13 mouse cellular contexts compared by ENCODE assay signal in genomic region chr11:112860797-112861196, GRCm38 (mm10).
DNase-seq lines count a peak whose midpoint lies in the region; ATAC-seq and TF ChIP-seq lines count a peak whose summit lies in the region.
"Had no signal": no experiment of that assay in that cellular context is flagged by ENCODE, and none has a peak within 500 bp of the region (broad histone marks: within the 10 kb centered on the region; RNA-seq: fewer than 3 reads in every experiment).

No protein-coding gene starts in this region.

- H3K9me3 ChIP-seq in embryonic facial prominence, embryonic 14.5 days (ENCODE audit: control insufficient read depth, low read length): peaks cover 5% of the 10 kb centered on the region; the same call in 1 of the 2 replicates
- peaks cover 10% of the 10 kb centered on the region; the same call in 1 of the 2 replicates for H3K9me3 ChIP-seq in hindbrain, embryonic 14.5 days (ENCODE audit: control insufficient read depth, low read length)
- H3K9me3 ChIP-seq in midbrain, embryonic 16.5 days (replicated peaks; ENCODE audit: control insufficient read depth, low read length, poor library complexity, severe bottlenecking): peaks cover 4% of the 10 kb centered on the region
- 0 out of 2 replicates have a peak, but pooled peaks cover 9% of the 10 kb centered on the region for H3K9me3 ChIP-seq in heart, embryonic 12.5 days (replicated peaks)
- H3K9me3 ChIP-seq: heart, embryonic 15.5 days had no signal

- no peak overlapping the region for H3K27ac ChIP-seq in embryonic facial prominence, embryonic 14.5 days (replicated peaks; ENCODE audit: low read depth, low read length)
- peak overlapping the region; percentile 50; the same call in 1 of the 2 replicates for H3K27ac ChIP-seq in hindbrain, embryonic 14.5 days
- H3K27ac ChIP-seq in midbrain, embryonic 16.5 days (ENCODE audit: low read length): peak overlapping the region; percentile 30; the same call in 1 of the 2 replicates
- no peak overlapping the region for H3K27ac ChIP-seq in heart, embryonic 12.5 days (ENCODE audit: poor library complexity, severe bottlenecking)
- H3K27ac ChIP-seq: gastrocnemius, adult 2 months; heart, embryonic 15.5 days had no signal

- intact Hi-C loops in left cerebral cortex, postnatal 36 days (cut with DNase I): no loop called here
- intact Hi-C loops in left cerebral cortex, postnatal 14 days (cut with DNase I): no loop called here

- H3K4me3 ChIP-seq in embryonic facial prominence, embryonic 14.5 days (ENCODE audit: low read depth, low read length): no peak overlapping the region
- no peak overlapping the region for H3K4me3 ChIP-seq in hindbrain, embryonic 14.5 days (replicated peaks; ENCODE audit: low read length)
- no peak overlapping the region for H3K4me3 ChIP-seq in midbrain, embryonic 16.5 days (ENCODE audit: low read depth, low read length)
- H3K4me3 ChIP-seq in heart, embryonic 12.5 days: no peak overlapping the region
- H3K4me3 ChIP-seq: gastrocnemius, adult 2 months; heart, embryonic 15.5 days had no signal

- H3K4me2 ChIP-seq in embryonic facial prominence, embryonic 14.5 days (ENCODE audit: low read depth, low read length): no peak overlapping the region
- H3K4me2 ChIP-seq in hindbrain, embryonic 14.5 days (replicated peaks): peak overlapping the region; percentile 24
- H3K4me2 ChIP-seq in midbrain, embryonic 16.5 days (ENCODE audit: low read length): no peak overlapping the region
- H3K4me2 ChIP-seq in heart, embryonic 12.5 days: no peak overlapping the region
- H3K4me2 ChIP-seq: heart, embryonic 15.5 days had no signal

- H3K4me1 ChIP-seq in embryonic facial prominence, embryonic 14.5 days (ENCODE audit: control insufficient read depth, insufficient read depth, low read length): no peaks in the 10 kb centered on the region
- H3K4me1 ChIP-seq in hindbrain, embryonic 14.5 days (replicated peaks; ENCODE audit: control insufficient read depth, insufficient read depth, low read length): peaks cover 15% of the 10 kb centered on the region
- peaks cover 6% of the 10 kb centered on the region; the same call in 1 of the 2 replicates for H3K4me1 ChIP-seq in midbrain, embryonic 16.5 days (ENCODE audit: control insufficient read depth, insufficient read depth, low read length)
- H3K4me1 ChIP-seq in heart, embryonic 12.5 days (replicated peaks): no peaks in the 10 kb centered on the region
- H3K4me1 ChIP-seq: heart, embryonic 15.5 days had no signal

- TF ChIP-seq CTCF in brain, embryonic 14.5 days (IDR thresholded peaks at IDR 0.05; ENCODE audit: borderline replicate concordance, extremely low read depth, insufficient read depth, insufficient read length): no peak

- no peak overlapping the region for H3K9ac ChIP-seq in embryonic facial prominence, embryonic 14.5 days (ENCODE audit: low read depth, low read length)
- no peak overlapping the region for H3K9ac ChIP-seq in hindbrain, embryonic 14.5 days
- H3K9ac ChIP-seq in midbrain, embryonic 16.5 days (ENCODE audit: low read depth, low read length): no peak overlapping the region
- no peak overlapping the region for H3K9ac ChIP-seq in heart, embryonic 12.5 days
- H3K9ac ChIP-seq: heart, embryonic 15.5 days had no signal

- H3K27me3 ChIP-seq in embryonic facial prominence, embryonic 14.5 days (replicated peaks; ENCODE audit: control insufficient read depth, insufficient read depth, low read length): no peaks in the 10 kb centered on the region
- H3K27me3 ChIP-seq in hindbrain, embryonic 14.5 days (ENCODE audit: control insufficient read depth, insufficient read depth, low read length): no peaks in the 10 kb centered on the region
- no peaks in the 10 kb centered on the region for H3K27me3 ChIP-seq in midbrain, embryonic 16.5 days (ENCODE audit: control insufficient read depth, insufficient read depth, low read depth, low read length)
- H3K27me3 ChIP-seq in heart, embryonic 12.5 days (replicated peaks): peaks cover 50% of the 10 kb centered on the region

- no peak for TF ChIP-seq POLR2A in brain, embryonic 14.5 days (IDR thresholded peaks at IDR 0.05; ENCODE audit: borderline replicate concordance, extremely low read depth, insufficient read depth, insufficient read length, poor library complexity, severe bottlenecking)

- 29% methylated on average over 11 of the region's 11 CpGs for WGBS in embryonic facial prominence, embryonic 14.5 days
- 6% methylated on average over 11 of the region's 11 CpGs for WGBS in hindbrain, embryonic 14.5 days
- WGBS in midbrain, embryonic 16.5 days: 3% methylated on average over 11 of the region's 11 CpGs
- WGBS in heart, embryonic 12.5 days: 37% methylated on average over 11 of the region's 11 CpGs

- no peaks in the 10 kb centered on the region for H3K36me3 ChIP-seq in embryonic facial prominence, embryonic 14.5 days (ENCODE audit: control insufficient read depth, insufficient read depth, low read length)
- no peaks in the 10 kb centered on the region for H3K36me3 ChIP-seq in hindbrain, embryonic 14.5 days (replicated peaks; ENCODE audit: control insufficient read depth, insufficient read depth)
- no peaks in the 10 kb centered on the region for H3K36me3 ChIP-seq in midbrain, embryonic 16.5 days (ENCODE audit: control insufficient read depth, insufficient read depth, low read length)
- no peaks in the 10 kb centered on the region for H3K36me3 ChIP-seq in heart, embryonic 12.5 days
- H3K36me3 ChIP-seq: heart, embryonic 15.5 days had no signal

- ATAC-seq in embryonic facial prominence, embryonic 14.5 days (ENCODE audit: low read depth): peak; percentile 41; the same call in 1 of the 2 replicates
- ATAC-seq in hindbrain, embryonic 14.5 days (ENCODE audit: low FRiP score): peak; percentile 80; the same call in 1 of the 2 replicates
- ATAC-seq in midbrain, embryonic 16.5 days: peak; percentile 71
- no peak for ATAC-seq in heart, embryonic 12.5 days (ENCODE audit: insufficient number of reproducible peaks, low FRiP score)

- DNase-seq in brain, embryonic 14.5 days (ENCODE audit: low read depth): peak; percentile 89
- DNase-seq in embryonic facial prominence, embryonic 14.5 days (ENCODE audit: low spot score): peak; percentile 45
- peak; percentile 29 for DNase-seq in hindbrain, embryonic 14.5 days (ENCODE audit: low spot score)
- DNase-seq in spleen, adult 12 weeks (ENCODE audit: low spot score): no peak
- no peak for DNase-seq in left cerebral cortex, postnatal 36 days (ENCODE audit: low spot score in 2 of 2)
- DNase-seq in left cerebral cortex, postnatal 14 days (ENCODE audit: low spot score in 2 of 2): no peak
- DNase-seq: cerebellum, adult 11 months; gastrocnemius, adult 2 months; kidney, adult 2 months; lung, postnatal 14 days had no signal

Comparison
In these comparisons a context has a peak if more than half of its experiments do, and no peak if none do; other contexts are left out.
1. DNase-seq: peak in brain, embryonic 14.5 days (single experiment), embryonic facial prominence, embryonic 14.5 days (single experiment) and hindbrain, embryonic 14.5 days (single experiment); none in spleen, adult 12 weeks (single experiment), left cerebral cortex, postnatal 36 days (0 of 2) and left cerebral cortex, postnatal 14 days (0 of 2).
2. H3K27ac ChIP-seq: peak in hindbrain, embryonic 14.5 days (single experiment) and midbrain, embryonic 16.5 days (single experiment); none in embryonic facial prominence, embryonic 14.5 days (single experiment) and heart, embryonic 12.5 days (single experiment).